Mouse (Mus musculus) layer of hippocampus, postnatal 25 days (tissue): ENCODE measurements around the gene H2-DMb1. TPM values are rescaled to one million over a fixed set of nuclear protein-coding genes. Genes with fewer than 3 reads are reported as not detected.
A peak's percentile ranks its signal among the peaks of the same experiment; 100 is the strongest.

Experiments
- DNase-seq, 2 experiments: peaks; one replicate each; pipeline ENCODE4 v3.0.0; 2022; ENCODE audit warnings: mixed read lengths in 2 of 2, low spot score in 1 of 2; ENCODE audit errors: extremely low spot score in 1 of 2
- total RNA-seq, 2 experiments: library from RNA; stranded (reverse); gene quantifications; 2 replicates each; pipeline ENCODE4 v1.2.3; 2021

The H2-DMb1 gene
- total RNA-seq, 2 experiments from 2014 or later: 1.8 to 3.4 TPM

GRCm38 (mm10) chr17:34187261-34187916, 34.5 kb downstream of the H2-DMb1 start, which contains the start of the genes Tap1 and Psmb9:
Tap1 (plus strand) TSS chr17:34187553.
Psmb9 (minus strand) TSS chr17:34187764.
- peak; percentile 96 to 98 for DNase-seq

DNA sequence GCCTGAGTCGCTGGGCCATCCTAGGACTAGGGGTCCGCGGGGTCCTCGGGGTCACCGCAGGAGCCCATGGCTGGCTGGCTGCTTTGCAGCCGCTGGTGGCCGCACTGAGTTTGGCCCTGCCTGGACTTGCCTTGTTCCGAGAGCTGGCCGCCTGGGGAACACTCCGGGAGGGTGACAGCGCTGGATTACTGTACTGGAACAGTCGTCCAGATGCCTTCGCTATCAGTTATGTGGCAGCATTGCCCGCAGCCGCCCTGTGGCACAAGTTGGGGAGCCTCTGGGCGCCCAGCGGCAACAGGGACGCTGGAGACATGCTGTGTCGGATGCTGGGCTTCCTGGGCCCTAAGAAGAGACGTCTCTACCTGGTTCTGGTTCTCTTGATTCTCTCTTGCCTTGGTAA, 35.1 kb downstream of the H2-DMb1 start:
- no peak for DNase-seq

DNA sequence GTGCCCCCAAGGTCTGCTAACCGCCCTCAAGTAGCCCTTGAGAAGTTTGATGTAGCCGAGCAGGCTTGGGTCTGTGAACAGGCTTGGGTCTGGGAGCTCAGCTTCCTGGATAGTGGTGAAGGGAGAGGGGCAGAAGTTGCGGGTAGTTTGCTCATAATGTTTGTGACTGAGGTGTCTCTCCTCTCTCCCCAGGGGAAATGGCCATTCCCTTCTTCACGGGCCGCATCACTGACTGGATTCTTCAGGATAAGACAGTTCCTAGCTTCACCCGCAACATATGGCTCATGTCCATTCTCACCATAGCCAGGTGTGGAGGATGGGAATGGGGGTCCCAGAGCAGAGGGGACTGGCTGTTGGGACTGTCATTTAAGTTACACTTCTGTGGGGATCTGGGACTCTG, 36.1 kb downstream of the H2-DMb1 start:
- no peak for DNase-seq

DNA sequence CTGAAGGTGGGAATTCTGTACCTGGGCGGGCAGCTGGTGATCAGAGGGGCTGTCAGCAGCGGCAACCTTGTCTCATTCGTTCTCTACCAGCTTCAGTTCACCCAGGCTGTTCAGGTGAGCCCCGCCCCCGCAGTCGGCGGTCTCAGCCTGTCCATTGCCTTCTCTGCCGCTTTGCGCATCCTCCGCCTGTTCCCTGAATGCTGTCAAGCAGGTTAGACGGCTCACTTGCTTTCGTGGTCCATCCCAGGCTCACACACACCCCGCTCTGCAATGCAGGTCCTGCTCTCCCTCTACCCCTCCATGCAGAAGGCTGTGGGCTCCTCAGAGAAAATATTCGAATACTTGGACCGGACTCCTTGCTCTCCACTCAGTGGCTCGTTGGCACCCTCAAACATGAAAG, 40.0 kb downstream of the H2-DMb1 start:
- DNase-seq: no peak

- DNase-seq: no peak
These were observed 40.6 kb downstream of the H2-DMb1 start for GRCm38 (mm10) chr17:34193468-34193867.

DNA sequence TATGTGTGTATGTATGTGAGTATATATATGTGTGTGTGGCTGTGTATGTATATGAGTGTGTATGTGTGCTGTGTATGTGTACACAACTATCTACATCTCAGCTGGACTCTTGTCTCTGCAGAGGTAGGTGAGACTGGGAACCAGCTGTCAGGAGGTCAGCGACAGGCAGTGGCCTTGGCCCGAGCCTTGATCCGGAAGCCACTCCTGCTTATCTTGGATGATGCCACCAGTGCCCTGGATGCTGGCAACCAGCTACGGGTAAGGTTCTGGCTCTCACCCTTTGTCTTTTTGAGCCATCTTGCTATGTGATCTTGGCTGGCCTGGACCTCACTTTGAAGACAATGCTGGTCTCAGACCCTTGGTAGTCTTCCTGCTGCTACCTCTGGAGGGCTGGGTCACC, 41.9 kb downstream of the H2-DMb1 start:
- no peak for DNase-seq

- DNase-seq: no peak
These were observed 43.6 kb downstream of the H2-DMb1 start for GRCm38 (mm10) chr17:34196491-34196890.

GRCm38 (mm10) chr17:34196941-34197894, 44.3 kb downstream of the H2-DMb1 start, which contains the start of gene Psmb8:
Psmb8 (plus strand) TSS chr17:34197721.
- DNase-seq: peak; percentile 65 to 78

- DNase-seq: no peak
These were observed 45.1 kb downstream of the H2-DMb1 start for GRCm38 (mm10) chr17:34197904-34198520.

GRCm38 (mm10) chr17:34198521-34198912, 45.6 kb downstream of the H2-DMb1 start:
- no peak for DNase-seq

- DNase-seq: no peak
These were observed 46.3 kb downstream of the H2-DMb1 start for GRCm38 (mm10) chr17:34199050-34199619.

GRCm38 (mm10) chr17:34200047-34200446, 47.2 kb downstream of the H2-DMb1 start:
- DNase-seq: no peak

DNA sequence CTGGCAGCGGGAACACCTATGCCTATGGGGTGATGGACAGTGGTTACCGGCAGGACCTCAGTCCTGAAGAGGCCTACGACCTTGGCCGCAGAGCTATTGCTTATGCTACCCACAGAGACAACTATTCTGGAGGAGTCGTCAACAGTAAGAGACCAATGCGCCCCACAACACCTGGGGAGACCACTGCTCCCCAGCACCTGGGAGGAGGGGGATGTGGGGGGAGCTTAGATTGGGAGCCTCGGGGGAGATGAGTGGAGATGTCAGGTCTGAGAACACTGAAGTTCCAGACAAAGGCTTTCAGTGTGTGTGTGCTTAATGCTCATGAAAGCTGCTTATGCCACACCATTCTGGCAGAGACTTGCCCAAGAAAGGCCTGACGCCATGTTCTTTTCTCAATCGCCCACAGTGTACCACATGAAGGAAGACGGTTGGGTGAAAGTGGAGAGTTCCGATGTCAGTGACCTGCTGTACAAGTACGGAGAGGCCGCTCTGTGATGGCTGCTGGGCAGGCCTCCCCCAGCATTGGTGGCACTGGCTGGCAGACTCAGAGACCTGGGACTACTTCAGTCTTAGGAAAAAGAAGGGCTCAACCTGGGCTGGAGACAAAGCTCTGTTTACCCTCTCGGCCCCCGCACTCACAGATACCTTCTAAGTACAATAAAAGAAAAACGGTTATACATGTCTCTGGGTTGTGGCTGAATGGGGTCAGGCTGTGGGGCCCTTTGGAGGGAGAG, 48.1 kb downstream of the H2-DMb1 start:
- DNase-seq: no peak

GRCm38 (mm10) chr17:34201506-34202055, 48.7 kb downstream of the H2-DMb1 start:
- DNase-seq: no peak

DNA sequence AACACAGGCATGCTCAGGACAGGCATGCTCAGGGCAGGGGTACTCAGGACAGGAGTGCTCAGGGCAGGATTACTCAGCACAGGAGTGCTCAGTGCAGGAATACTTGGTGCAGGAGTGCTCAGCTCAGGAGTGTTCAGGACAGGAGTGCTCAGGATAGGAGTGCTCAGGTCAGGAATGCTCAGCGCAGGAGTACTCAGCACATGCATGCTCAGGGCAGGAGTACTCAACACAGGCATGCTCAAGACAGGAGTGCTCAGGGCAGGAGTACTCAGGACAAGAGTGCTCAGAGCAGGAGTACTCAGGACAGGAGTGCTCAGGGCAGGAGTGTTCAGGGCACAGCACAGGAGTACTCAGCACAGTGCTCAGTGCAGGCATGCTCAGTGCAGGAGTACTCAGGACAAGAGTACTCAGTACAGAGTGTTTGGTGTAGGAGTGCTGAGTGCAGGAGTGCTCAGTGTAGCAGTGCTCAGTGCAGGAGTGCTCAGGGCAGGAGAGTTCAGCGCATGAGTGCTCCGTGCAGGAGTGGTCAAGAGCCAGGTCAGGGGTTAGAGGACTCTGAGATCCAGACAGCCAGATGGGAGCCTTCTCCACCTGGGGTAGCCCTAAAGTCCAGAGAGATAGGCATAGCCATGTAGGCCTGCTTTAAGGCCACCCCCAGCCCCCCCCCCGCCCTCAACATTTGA, 50.0 kb downstream of the H2-DMb1 start:
- no peak for DNase-seq

DNA sequence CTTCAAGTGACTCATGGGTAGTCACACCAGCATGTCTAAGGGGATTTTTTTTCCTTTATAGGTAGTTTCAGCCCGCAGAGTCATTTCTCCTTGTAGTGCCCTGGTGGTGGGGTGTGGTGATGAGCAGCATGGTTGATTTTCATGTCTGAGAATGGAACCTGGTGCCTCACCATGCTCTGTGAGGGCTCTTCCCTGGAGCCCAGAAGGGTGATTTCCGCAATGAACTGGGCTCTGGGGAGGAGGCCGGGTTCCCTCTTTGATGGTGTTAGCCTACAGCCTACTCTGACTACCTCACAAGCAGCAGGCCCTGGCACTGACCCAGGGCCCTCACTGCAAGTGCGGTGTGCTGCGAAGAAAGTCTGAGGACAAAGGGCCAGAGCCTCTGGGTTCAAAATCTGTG, 50.6 kb downstream of the H2-DMb1 start, which contains the start of gene Tap2:
Gene Tap2, plus strand, starts transcription at position 84 of the 400 bp plus-strand sequence.
- no peak for DNase-seq

DNA sequence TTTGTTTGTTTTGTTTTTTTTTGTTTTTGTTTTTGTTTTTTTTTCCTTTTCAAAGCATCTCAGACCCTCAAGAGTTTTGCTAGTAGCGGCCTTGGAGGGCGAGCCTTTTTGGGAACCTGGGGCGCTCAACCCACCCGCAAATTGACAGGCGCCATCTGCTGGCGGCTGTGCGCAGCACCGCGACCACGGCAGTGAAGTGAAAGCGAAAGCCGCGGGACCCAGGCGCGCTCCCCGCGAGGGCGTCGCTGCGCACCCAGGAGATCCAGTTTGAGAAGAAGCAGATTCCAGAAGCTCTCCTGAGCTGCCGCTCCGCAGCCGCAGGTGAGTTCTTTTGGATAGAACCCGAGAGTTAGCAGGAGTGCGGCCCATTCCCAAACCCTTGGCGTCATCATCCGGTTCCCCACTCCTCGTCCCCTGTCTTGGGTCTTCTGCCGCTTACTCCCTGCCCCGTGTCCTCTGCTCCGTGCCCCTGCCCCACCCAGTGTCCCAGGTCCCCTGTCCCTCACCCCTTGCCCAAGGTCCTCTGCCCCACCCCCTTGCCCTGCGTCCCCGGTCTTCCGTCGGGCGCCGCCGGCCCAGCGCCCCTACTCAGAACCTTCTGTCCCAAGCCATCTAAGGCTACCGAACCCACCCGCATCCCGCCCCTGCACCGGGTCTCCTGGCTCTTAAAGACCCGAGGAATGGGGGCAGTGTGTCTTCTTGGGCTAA, 51.6 kb downstream of the H2-DMb1 start:
- peak; percentile 79 to 91 for DNase-seq

DNA sequence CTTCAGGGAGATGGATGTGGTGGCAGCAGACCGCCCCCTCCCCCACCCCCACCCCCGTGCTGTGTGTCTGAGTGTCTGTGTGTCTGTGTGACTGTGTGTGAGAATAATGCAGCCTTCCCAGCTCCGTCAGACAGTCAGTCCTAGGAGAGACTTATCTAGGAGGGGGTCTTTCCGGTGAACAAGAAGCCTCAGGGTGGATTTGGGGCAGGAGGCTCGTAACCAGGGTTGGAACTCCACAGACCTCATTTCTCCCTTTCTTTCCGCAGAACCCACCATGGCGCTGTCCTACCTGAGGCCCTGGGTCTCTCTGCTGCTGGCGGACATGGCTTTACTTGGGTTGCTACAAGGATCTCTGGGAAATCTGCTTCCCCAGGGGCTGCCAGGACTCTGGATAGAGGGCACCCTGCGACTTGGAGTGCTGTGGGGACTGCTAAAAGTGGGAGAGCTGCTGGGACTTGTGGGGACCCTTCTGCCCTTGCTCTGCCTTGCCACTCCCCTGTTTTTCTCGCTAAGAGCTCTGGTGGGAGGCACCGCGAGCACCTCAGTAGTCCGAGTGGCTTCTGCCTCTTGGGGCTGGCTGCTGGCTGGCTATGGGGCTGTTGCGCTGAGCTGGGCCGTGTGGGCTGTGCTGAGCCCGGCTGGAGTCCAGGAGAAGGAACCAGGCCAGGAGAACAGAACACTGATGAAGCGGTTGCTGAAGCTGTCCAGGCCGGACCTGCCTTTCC, 52.3 kb downstream of the H2-DMb1 start:
- no peak for DNase-seq
